Mouse (Mus musculus): Measurements from ENCODE around the gene Apol8.

DNA sequence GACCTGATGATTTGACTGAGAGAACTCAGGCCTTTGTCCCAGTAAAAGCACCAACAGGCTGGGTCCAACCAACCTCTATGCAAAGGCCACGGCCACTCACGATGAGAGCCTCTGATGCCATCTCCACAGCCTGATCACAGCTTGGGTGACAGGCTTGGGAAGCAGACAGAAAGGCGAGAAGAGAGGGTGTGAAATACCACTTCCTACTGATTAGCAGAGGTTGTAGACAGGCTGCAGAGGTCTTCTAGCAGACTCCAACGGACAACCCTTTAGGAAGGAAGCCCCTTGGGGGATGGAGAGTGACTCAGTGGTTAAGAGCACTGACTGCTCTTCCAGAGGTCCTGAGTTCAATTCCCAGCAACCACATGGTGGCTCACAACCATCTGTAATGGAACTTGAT is 44.4 kb upstream of the Apol8 start:
- TF ChIP-seq CTCF (IDR thresholded peaks at IDR 0.05) = no peak
- TF ChIP-seq EP300 (IDR thresholded peaks at IDR 0.05) = no peak

Data from lung, postnatal 0 days (tissue).